Mouse (Mus musculus) midbrain, embryonic 14.5 days (tissue): ENCODE results near the gene Tmem174. TPM values are rescaled to one million over a fixed set of nuclear protein-coding genes. Genes with fewer than 3 reads are reported as not detected.

Source experiments
- ATAC-seq: fragments of 200-750 bp; cut with Nextera tagmentation; 2 replicates; pipeline ENCODE4 v1.8.0; 2017; ENCODE audit warnings: moderate number of reproducible peaks, moderate library complexity; ENCODE audit not compliant: low FRiP score, low TSS enrichment
- DNase-seq: peaks from one replicate; pipeline ENCODE4 v3.0.0-alpha.2; 2015
- H3K27ac ChIP-seq: fragments of 300-500 bp; sonication (generic); replicated peaks from 2 replicates; pipeline ENCODE4 v1.5.1; 2014; ENCODE audit warnings: mild to moderate bottlenecking, low read depth, low read length, moderate library complexity
- H3K27me3 ChIP-seq: fragments of 300-500 bp; sonication (generic); 2 replicates; pipeline ENCODE4 v1.6.1; 2014; ENCODE audit warnings: low read length, control low read depth, mixed read lengths; ENCODE audit not compliant: control insufficient read depth, insufficient read depth
- H3K36me3 ChIP-seq: fragments of 300-500 bp; sonication (generic); 2 replicates; pipeline ENCODE4 v1.6.1; 2014; ENCODE audit warnings: low read length, control low read depth; ENCODE audit not compliant: control insufficient read depth, insufficient read depth
- H3K4me1 ChIP-seq: fragments of 300-500 bp; sonication (generic); 2 replicates; pipeline ENCODE4 v1.6.1; 2014; ENCODE audit warnings: mild to moderate bottlenecking, antibody characterized with exemption, low read length, control low read depth; ENCODE audit not compliant: control insufficient read depth, insufficient read depth
- H3K4me2 ChIP-seq: fragments of 300-500 bp; sonication (generic); 2 replicates; pipeline ENCODE4 v1.6.1; 2014; ENCODE audit warnings: mild to moderate bottlenecking, low read length, moderate library complexity
- H3K4me3 ChIP-seq: fragments of 300-500 bp; sonication (generic); replicated peaks from 2 replicates; pipeline ENCODE4 v1.5.1; 2014; ENCODE audit warnings: low read depth, low read length
- H3K9ac ChIP-seq: fragments of 300-500 bp; sonication (generic); replicated peaks from 2 replicates; pipeline ENCODE4 v1.6.1; 2014; ENCODE audit warnings: mild to moderate bottlenecking, low read length, moderate library complexity
- H3K9me3 ChIP-seq: fragments of 300-500 bp; sonication (generic); 2 replicates; pipeline ENCODE4 v1.6.1; 2016; ENCODE audit warnings: low read length, control low read depth, mixed read lengths; ENCODE audit not compliant: control insufficient read depth
- WGBS: fragments of 180-500 bp; shearing (Covaris S2); extraction: QIAGEN DNeasy Blood & Tissue Kit; methylation state at CpG from one replicate; pipeline ENCODE4 v1.1.7; 2014; 5-methylcytosine and 5-hydroxymethylcytosine counted together
- polyA plus RNA-seq: library from polyadenylated mRNA; unstranded; fragments of >200 nt; fragmentation: Nextera tagmentation; extraction: Ambion mirVana; gene quantifications from 2 replicates; pipeline ENCODE4 v1.2.1, GENCODE M21; 2014

Tmem174 gene
- polyA plus RNA-seq, 1 experiment from 2014 or later = not detected

DNA sequence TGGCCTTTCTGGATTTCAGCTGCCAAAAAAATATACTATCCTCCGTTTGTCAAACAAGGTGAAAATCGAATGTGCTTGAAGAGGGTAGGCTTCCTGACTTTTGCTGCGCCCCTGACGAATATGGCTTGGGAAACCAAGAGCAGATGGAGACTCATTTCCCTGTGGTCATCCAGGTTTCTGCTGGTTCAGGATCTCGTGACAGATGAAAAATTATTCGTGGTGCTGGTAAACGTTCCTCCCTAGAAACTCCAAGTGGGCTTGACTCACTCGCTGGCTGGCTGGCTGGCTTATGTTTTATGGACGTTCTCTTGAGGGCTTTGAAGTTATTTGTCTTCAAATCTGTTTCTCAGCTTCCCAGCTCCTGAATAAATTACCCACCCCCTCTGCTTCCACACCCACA, 47.6 kb downstream of the Tmem174 start:
- no peak overlapping the region for H3K27ac ChIP-seq
- H3K27me3 ChIP-seq = peaks cover 49% of the 10 kb centered on the region
- no peaks in the 10 kb centered on the region for H3K36me3 ChIP-seq
- H3K4me2 ChIP-seq = peak overlapping the region; percentile 61; the same call in 1 of the 2 replicates
- no peak overlapping the region for H3K9ac ChIP-seq
- ATAC-seq (no peak), DNase-seq (no peak)
- 48% methylated on average over 9 of the region's 9 CpGs for WGBS
- no peaks in the 10 kb centered on the region for H3K9me3 ChIP-seq
- H3K4me3 ChIP-seq = no peak overlapping the region
- peaks cover 13% of the 10 kb centered on the region; the same call in 1 of the 2 replicates for H3K4me1 ChIP-seq

DNA sequence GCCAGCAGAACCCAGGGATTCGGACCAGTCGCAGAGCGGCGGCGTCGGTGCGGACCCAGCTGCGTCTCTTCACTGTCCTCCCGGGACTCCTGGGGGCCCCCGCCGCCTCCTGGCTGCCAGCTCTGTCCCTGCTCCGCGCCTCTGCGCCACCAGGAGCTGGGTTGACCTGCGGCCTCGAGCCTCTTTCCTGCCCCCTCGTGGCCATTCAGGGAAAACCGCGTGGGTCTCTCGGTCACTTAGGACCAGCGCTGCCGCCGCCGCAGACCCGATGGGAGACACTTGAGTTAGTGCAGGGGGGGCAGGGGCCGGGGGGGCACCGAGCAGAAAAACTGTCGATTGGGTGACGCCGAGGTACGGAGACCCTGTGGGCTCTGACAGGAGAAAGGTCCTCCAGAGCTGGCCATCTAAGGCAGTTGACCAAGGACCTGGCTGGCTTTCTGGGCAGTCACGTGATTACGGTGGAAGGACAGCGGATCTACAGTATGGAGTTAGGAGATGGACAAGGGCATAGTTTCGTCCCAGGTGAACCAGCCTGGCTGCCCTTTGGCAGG, 48.2 kb downstream of the Tmem174 start:
- WGBS = 2% methylated on average over 35 of the region's 35 CpGs
- Histone ChIP-seq H3K27ac (no peak overlapping the region), H3K4me3 (peak overlapping the region; percentile 33), H3K9me3 (no peaks in the 10 kb centered on the region), H3K4me2 (peak overlapping the region; percentile 61), H3K4me1 (peaks cover 13% of the 10 kb centered on the region; the same call in 1 of the 2 replicates), H3K9ac (no peak overlapping the region; the same call in 1 of the 2 replicates), H3K27me3 (peaks cover 53% of the 10 kb centered on the region), H3K36me3 (no peaks in the 10 kb centered on the region)
- DNase-seq (peak; percentile 90), ATAC-seq (peak; percentile 78)

DNA sequence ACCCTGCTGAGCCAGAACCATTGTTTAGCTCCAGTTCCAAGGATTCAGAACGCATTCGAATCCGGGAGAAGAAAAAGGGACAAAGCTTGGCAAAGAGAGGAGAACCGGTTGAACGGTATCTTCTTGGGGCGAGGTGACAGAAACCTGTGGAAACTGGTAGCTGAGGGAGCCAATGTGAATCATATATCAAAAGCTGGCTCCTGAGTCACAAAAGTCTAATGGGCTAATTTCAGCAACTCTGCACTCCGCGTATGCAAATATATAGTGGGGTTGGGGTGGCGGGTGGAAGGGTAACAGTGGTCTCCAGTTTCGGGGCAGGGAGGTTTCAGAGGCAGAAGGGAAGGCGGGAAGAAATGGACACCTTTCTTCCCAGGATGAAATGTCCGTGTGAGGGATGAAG, 48.7 kb downstream of the Tmem174 start:
- ATAC-seq (no peak), DNase-seq (peak; percentile 28)
- 4% methylated on average over 12 of the region's 12 CpGs for WGBS
- H3K27ac ChIP-seq = no peak overlapping the region
- H3K9ac ChIP-seq = no peak overlapping the region; the same call in 1 of the 2 replicates
- peak overlapping the region; percentile 33 for H3K4me3 ChIP-seq
- no peaks in the 10 kb centered on the region for H3K9me3 ChIP-seq
- H3K4me2 ChIP-seq = peak overlapping the region; percentile 61
- peaks cover 13% of the 10 kb centered on the region; the same call in 1 of the 2 replicates for H3K4me1 ChIP-seq
- H3K36me3 ChIP-seq = no peaks in the 10 kb centered on the region
- H3K27me3 ChIP-seq = peaks cover 59% of the 10 kb centered on the region

- Histone ChIP-seq H3K36me3 (no peaks in the 10 kb centered on the region), H3K9me3 (no peaks in the 10 kb centered on the region), H3K27me3 (peaks cover 64% of the 10 kb centered on the region), H3K4me1 (peaks cover 13% of the 10 kb centered on the region; the same call in 1 of the 2 replicates), H3K4me2 (0 out of 2 replicates have a peak overlapping the region, but pooled peaks have one; percentile 1), H3K27ac (no peak overlapping the region), H3K9ac (no peak overlapping the region), H3K4me3 (no peak overlapping the region)
- ATAC-seq (no peak; the same call in 1 of the 2 replicates), DNase-seq (peak; percentile 73)
- WGBS = 0% methylated on average over 14 of the region's 14 CpGs
Observed at GRCm38 (mm10) chr13:98587639-98588038, 49.6 kb downstream of the Tmem174 start.

- no peak overlapping the region for H3K4me2 ChIP-seq
- H3K36me3 ChIP-seq = no peaks in the 10 kb centered on the region
- no peaks in the 10 kb centered on the region for H3K9me3 ChIP-seq
- WGBS = 20% methylated on average over 17 of the region's 17 CpGs
- no peak overlapping the region for H3K9ac ChIP-seq
- DNase-seq (peak; percentile 43), ATAC-seq (no peak)
- H3K4me3 ChIP-seq = no peak overlapping the region
- peaks cover 13% of the 10 kb centered on the region; the same call in 1 of the 2 replicates for H3K4me1 ChIP-seq
- H3K27ac ChIP-seq = no peak overlapping the region
- peaks cover 64% of the 10 kb centered on the region for H3K27me3 ChIP-seq
Observed at GRCm38 (mm10) chr13:98586817-98587575, 50.2 kb downstream of the Tmem174 start.

Other genes starting within 250 kb of the Tmem174 start
- 0.67 and 0.70 TPM in 2 replicates for gene Gm10320, start 145.4 kb downstream of the Tmem174 start, polyA plus RNA-seq
- gene Tmem171, start 57.4 kb upstream of the Tmem174 start, polyA plus RNA-seq = not detected in 2 replicates
- 22.4 and 23.6 TPM in 2 replicates for gene Fcho2, start 178.0 kb upstream of the Tmem174 start, polyA plus RNA-seq